Mouse (Mus musculus) midbrain, embryonic 16.5 days (tissue): ENCODE data around the gene Actr6. TPM values are rescaled to one million over a fixed set of nuclear protein-coding genes. Genes with fewer than 3 reads are reported as not detected.
"Not testable (repeated sequence)": the region's sequence is repeated elsewhere in the genome, so short reads cannot be mapped to it uniquely, and the experiment has no call there.

Experiments
- ATAC-seq: fragments of 200-750 bp; cut with Nextera tagmentation; 2 replicates; pipeline ENCODE4 v1.8.0; 2017; ENCODE audit warnings: moderate TSS enrichment
- H3K27ac ChIP-seq: fragments of 300-500 bp; sonication (generic); 2 replicates; pipeline ENCODE4 v1.5.1; 2014; ENCODE audit warnings: mild to moderate bottlenecking, low read length, mixed read lengths
- H3K27me3 ChIP-seq: fragments of 300-500 bp; sonication (generic); 2 replicates; pipeline ENCODE4 v1.6.1; 2014; ENCODE audit warnings: low read depth, low read length, mixed read lengths; ENCODE audit not compliant: control insufficient read depth, insufficient read depth
- H3K36me3 ChIP-seq: fragments of 300-500 bp; sonication (generic); 2 replicates; pipeline ENCODE4 v1.6.1; 2014; ENCODE audit warnings: mild to moderate bottlenecking, low read length, moderate library complexity, mixed read lengths; ENCODE audit not compliant: control insufficient read depth, insufficient read depth
- H3K4me1 ChIP-seq: fragments of 300-500 bp; sonication (generic); 2 replicates; pipeline ENCODE4 v1.6.1; 2014; ENCODE audit warnings: mild to moderate bottlenecking, low read length, mixed read lengths; ENCODE audit not compliant: control insufficient read depth, insufficient read depth
- H3K4me2 ChIP-seq: fragments of 300-500 bp; sonication (generic); 2 replicates; pipeline ENCODE4 v1.6.1; 2014; ENCODE audit warnings: mild to moderate bottlenecking, low read length, mixed read lengths
- H3K4me3 ChIP-seq: fragments of 300-500 bp; sonication (generic); 2 replicates; pipeline ENCODE4 v1.5.1; 2014; ENCODE audit warnings: low read depth, mild to moderate bottlenecking, low read length, moderate library complexity, mixed read lengths
- H3K9ac ChIP-seq: fragments of 300-500 bp; sonication (generic); 2 replicates; pipeline ENCODE4 v1.6.1; 2014; ENCODE audit warnings: low read depth, low read length, mixed read lengths
- H3K9me3 ChIP-seq: fragments of 300-500 bp; sonication (generic); replicated peaks from 2 replicates; pipeline ENCODE4 v1.6.1; 2014; ENCODE audit warnings: mild to moderate bottlenecking, low read length, mixed read lengths; ENCODE audit not compliant: control insufficient read depth, poor library complexity, severe bottlenecking
- WGBS: fragments of 180-500 bp; shearing (Covaris S2); extraction: QIAGEN DNeasy Blood & Tissue Kit; methylation state at CpG from one replicate; pipeline ENCODE4 v1.1.7; 2014; 5-methylcytosine and 5-hydroxymethylcytosine counted together
- polyA plus RNA-seq: library from polyadenylated mRNA; unstranded; fragments of >200 nt; fragmentation: Nextera tagmentation; extraction: Ambion mirVana; gene quantifications from 2 replicates; pipeline ENCODE4 v1.2.1, GENCODE M21; 2015

The Actr6 gene
- polyA plus RNA-seq, 1 experiment from 2014 or later, result 55.3 TPM

GRCm38 (mm10) chr10:89678054-89678453 lies 54.0 kb downstream of the Actr6 start:
- Histone ChIP-seq H3K4me3 (no peak overlapping the region), H3K27me3 (no peaks in the 10 kb centered on the region), H3K9ac (no peak overlapping the region), H3K9me3 (no peaks in the 10 kb centered on the region), H3K4me2 (no peak overlapping the region), H3K36me3 (no peaks in the 10 kb centered on the region), H3K4me1 (no peaks in the 10 kb centered on the region), H3K27ac (no peak overlapping the region)
- 93% methylated on average over 4 of the region's 4 CpGs for WGBS
- no peak for ATAC-seq

GRCm38 (mm10) chr10:89676609-89677008 lies 55.5 kb downstream of the Actr6 start:
- Histone ChIP-seq H3K9ac (no peak overlapping the region), H3K9me3 (no peaks in the 10 kb centered on the region), H3K4me1 (no peaks in the 10 kb centered on the region), H3K4me2 (no peak overlapping the region), H3K36me3 (no peaks in the 10 kb centered on the region), H3K27me3 (no peaks in the 10 kb centered on the region), H3K27ac (no peak overlapping the region), H3K4me3 (no peak overlapping the region)
- ATAC-seq, result no peak
- WGBS, result 49% methylated on average over 4 of the region's 4 CpGs

- H3K9ac ChIP-seq, H3K4me2 ChIP-seq, H3K27ac ChIP-seq, H3K4me1 ChIP-seq, H3K9me3 ChIP-seq, H3K4me3 ChIP-seq, H3K27me3 ChIP-seq, H3K36me3 ChIP-seq, ATAC-seq: not testable (repeated sequence)
- WGBS, result 92% methylated on average over 5 of the region's 5 CpGs
Observed at GRCm38 (mm10) chr10:89670371-89670770, 61.7 kb downstream of the Actr6 start.

GRCm38 (mm10) chr10:89667571-89667970 lies 64.5 kb downstream of the Actr6 start:
- H3K4me3 ChIP-seq, result no peak overlapping the region
- no peak for ATAC-seq
- H3K27ac ChIP-seq, result no peak overlapping the region
- no peaks in the 10 kb centered on the region; the same call in 1 of the 2 replicates for H3K36me3 ChIP-seq
- no peaks in the 10 kb centered on the region for H3K27me3 ChIP-seq
- no peak overlapping the region for H3K9ac ChIP-seq
- H3K4me1 ChIP-seq, result no peaks in the 10 kb centered on the region
- H3K4me2 ChIP-seq, result no peak overlapping the region
- H3K9me3 ChIP-seq, result no peaks in the 10 kb centered on the region
- WGBS, result 81% methylated on average over 7 of the region's 7 CpGs

- no peaks in the 10 kb centered on the region for H3K27me3 ChIP-seq
- 96% methylated on average over 9 of the region's 9 CpGs for WGBS
- no peaks in the 10 kb centered on the region for H3K4me1 ChIP-seq
Observed at GRCm38 (mm10) chr10:89665679-89666078, 66.4 kb downstream of the Actr6 start.

GRCm38 (mm10) chr10:89664977-89665645 lies 67.0 kb downstream of the Actr6 start:
- Histone ChIP-seq H3K27ac (no peak overlapping the region), H3K9ac (no peak overlapping the region), H3K4me3 (no peak overlapping the region), H3K4me2 (no peak overlapping the region), H3K4me1 (no peaks in the 10 kb centered on the region), H3K27me3 (no peaks in the 10 kb centered on the region), H3K36me3 (peaks cover 6% of the 10 kb centered on the region), H3K9me3 (no peaks in the 10 kb centered on the region)
- WGBS, result 95% methylated on average over 8 of the region's 8 CpGs
- ATAC-seq, result no peak

More at GRCm38 (mm10) chr10:89665679-89666078, 66.4 kb downstream of the Actr6 start:
- Histone ChIP-seq H3K36me3 (peaks cover 6% of the 10 kb centered on the region), H3K27ac (no peak overlapping the region), H3K9me3 (no peaks in the 10 kb centered on the region), H3K4me2 (no peak overlapping the region), H3K9ac (no peak overlapping the region), H3K4me3 (no peak overlapping the region)
- no peak for ATAC-seq

Other genes starting within 250 kb of the Actr6 start
- not detected in 2 replicates for gene Nr1h4, start 198.7 kb downstream of the Actr6 start, polyA plus RNA-seq
- 2.0 and 2.7 TPM in 2 replicates for gene Slc17a8, start 111.0 kb downstream of the Actr6 start, polyA plus RNA-seq
- gene Scyl2, start 46.0 kb downstream of the Actr6 start, polyA plus RNA-seq, result 7.8 and 9.8 TPM in 2 replicates
- 30.7 and 32.9 TPM in 2 replicates for gene Uhrf1bp1l, start 12.7 kb upstream of the Actr6 start, polyA plus RNA-seq
- 93.6 and 94.3 TPM in 2 replicates for gene Anks1b, start 141.2 kb upstream of the Actr6 start, polyA plus RNA-seq